Comparison of ENCODE assay signal across 13 mouse cellular contexts in genomic region chr12:74238806-74239205, GRCm38 (mm10).
DNase-seq lines count a peak whose midpoint lies in the region; ATAC-seq lines count a peak whose summit lies in the region.
"Had no signal": no experiment of that assay in that cellular context is flagged by ENCODE, and none has a peak within 500 bp of the region (broad histone marks: within the 10 kb centered on the region; RNA-seq: fewer than 3 reads in every experiment).

No protein-coding gene starts in this region.

- peak; percentile 14 for DNase-seq in adrenal gland, postnatal 10 days
- no peak for DNase-seq in adrenal gland, adult 18-20 months (ENCODE audit: low spot score in 2 of 2)
- DNase-seq in 416B (ENCODE audit: low read depth), result peak; percentile 70
- peak; percentile 30 for DNase-seq in Muller cell, postnatal 12 days (ENCODE audit: inconsistent ontology term)
- peak; percentile 5 to 17 for DNase-seq in adrenal gland, postnatal 36 days
- DNase-seq in urinary bladder, postnatal 14 days (ENCODE audit: low spot score), result no peak
- DNase-seq: B cell, adult 2 months; embryo, embryonic 11 days; heart, adult 18-20 months; heart, postnatal 14 days; kidney, adult 18-20 months had no signal

- ATAC-seq in erythroblast, adult 5-6 weeks (replicated peaks; ENCODE audit: low FRiP score, poor library complexity, severe bottlenecking), result no peak
- ATAC-seq: intestine, embryonic 15.5 days had no signal

Comparison
In these comparisons a context has a peak if more than half of its experiments do, and no peak if none do; other contexts are left out.
1. DNase-seq: peak in adrenal gland, postnatal 10 days (single experiment), 416B (single experiment), Muller cell, postnatal 12 days (single experiment) and adrenal gland, postnatal 36 days (2 of 2); none in adrenal gland, adult 18-20 months (0 of 2) and urinary bladder, postnatal 14 days (single experiment).